Mouse (Mus musculus) olfactory bulb, adult 2 months (tissue): Measurements from ENCODE around the gene Snx17.

Source experiments
- CTCF ChIP-seq: fragments of 200-500 bp; IDR thresholded peaks from 2 replicates; pipeline ENCODE4 v1.5.1; 2012; ENCODE audit warnings: low read depth, mild to moderate bottlenecking, low read length, moderate library complexity; ENCODE audit not compliant: insufficient read depth
- POLR2A ChIP-seq: fragments of 200-500 bp; IDR thresholded peaks from 2 replicates; pipeline ENCODE4 v1.6.1; 2012; ENCODE audit warnings: mild to moderate bottlenecking, low read depth, low read length, moderate library complexity; ENCODE audit not compliant: insufficient read depth

DNA sequence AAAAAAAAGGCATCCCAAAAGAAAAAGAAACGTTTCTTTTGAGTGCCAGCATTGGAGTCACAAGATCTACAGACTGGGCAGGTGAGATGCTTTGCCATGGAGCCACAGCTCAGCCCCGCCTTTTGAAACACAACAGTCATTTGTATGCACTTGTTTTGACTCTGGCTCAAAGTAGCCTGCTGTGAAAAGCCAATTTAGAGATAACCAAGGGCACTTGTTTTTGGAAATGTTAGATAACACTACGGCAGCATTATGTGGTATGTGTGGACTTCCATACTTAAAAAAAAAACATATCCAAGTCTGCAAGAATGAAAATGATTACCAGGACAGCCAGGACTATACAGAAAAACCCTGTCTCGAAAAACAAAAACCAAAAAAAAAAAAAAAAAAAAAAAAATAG is 9.3 kb upstream of the Snx17 start:
- TF ChIP-seq CTCF, result no peak
- TF ChIP-seq POLR2A, result no peak
